Mouse (Mus musculus) CH12.LX (cell line): ENCODE results near the gene Il12rb1. TPM values are rescaled to one million over a fixed set of nuclear protein-coding genes. Genes with fewer than 3 reads are reported as not detected.

ENCODE experiments used
- DNase-seq: peaks from one replicate; pipeline ENCODE4 v3.0.0-alpha.2; 2013; ENCODE audit errors: extremely low read depth
- H3K27ac ChIP-seq: 2 replicates; pipeline ENCODE4 v1.5.1; 2012; ENCODE audit warnings: low read depth, mild to moderate bottlenecking, control low read depth, moderate library complexity; ENCODE audit not compliant: insufficient read depth
- H3K27me3 ChIP-seq: replicated peaks from 2 replicates; pipeline ENCODE3; 2012; ENCODE audit warnings: inconsistent platforms
- H3K36me3 ChIP-seq, 2 experiments: replicated peaks in 1 of 2; 2 replicates each; pipeline versions ENCODE3 to v1.6.1; 2012; ENCODE audit warnings: inconsistent platforms in 1 of 2, low read length in 1 of 2, mild to moderate bottlenecking in 1 of 2, mixed read lengths in 1 of 2, moderate library complexity in 1 of 2; ENCODE audit not compliant: control insufficient read depth in 1 of 2, insufficient read depth in 1 of 2
- H3K4me1 ChIP-seq, 2 experiments: 2 replicates each; pipeline ENCODE4 v1.6.1; 2012; ENCODE audit warnings: inconsistent platforms in 1 of 2, moderate library complexity in 1 of 2; ENCODE audit not compliant: insufficient read depth in 2 of 2, control insufficient read depth in 1 of 2
- H3K4me2 ChIP-seq: 2 replicates; pipeline ENCODE4 v1.6.1; 2012; ENCODE audit warnings: low read depth, mild to moderate bottlenecking, control low read depth; ENCODE audit not compliant: poor library complexity, insufficient read depth, severe bottlenecking
- H3K4me3 ChIP-seq, 3 experiments: fragments of 150-350 bp in 1 of 3; sonication (generic) in 1 of 3; replicated peaks in 1 of 3; 2 replicates each; pipeline versions ENCODE3 to v1.5.1; 2011 to 2012; ENCODE audit warnings: low read depth in 2 of 3, low read length in 2 of 3, mild to moderate bottlenecking in 2 of 3, moderate library complexity in 2 of 3, control low read depth in 1 of 3, improper control_type of control experiment in 1 of 3, inconsistent platforms in 1 of 3, mixed read lengths in 1 of 3; ENCODE audit not compliant: poor library complexity in 1 of 3
- H3K79me2 ChIP-seq: replicated peaks from 2 replicates; pipeline ENCODE4 v1.6.1; 2012; ENCODE audit warnings: mild to moderate bottlenecking, moderate library complexity; ENCODE audit not compliant: control insufficient read depth, poor library complexity, insufficient read depth, severe bottlenecking; ENCODE audit errors: extremely low read depth
- H3K9ac ChIP-seq: 2 replicates; pipeline ENCODE4 v1.6.1; 2012; ENCODE audit warnings: low read depth, mild to moderate bottlenecking, control low read depth, moderate library complexity; ENCODE audit not compliant: insufficient read depth
- H3K9me3 ChIP-seq: replicated peaks from 2 replicates; pipeline ENCODE3; 2012; ENCODE audit warnings: low read length, inconsistent platforms, mixed read lengths
- BHLHE40 ChIP-seq: IDR thresholded peaks from 2 replicates; pipeline ENCODE4 v1.6.1; 2011; ENCODE audit warnings: mild to moderate bottlenecking, low read depth, low read length, improper control_type of control experiment
- CHD1 ChIP-seq: IDR thresholded peaks from 2 replicates; pipeline ENCODE4 v1.6.1; 2012; ENCODE audit warnings: low read depth, low read length, improper control_type of control experiment, inconsistent platforms
- CHD2 ChIP-seq: IDR thresholded peaks from 2 replicates; pipeline ENCODE4 v1.6.1; 2011; ENCODE audit warnings: low read length, improper control_type of control experiment
- CTCF ChIP-seq, 2 experiments: IDR thresholded peaks in 1 of 2; conservative IDR thresholded peaks in 1 of 2; 2 replicates each; pipeline ENCODE4 v1.5.1; 2011 to 2012; ENCODE audit warnings: low read depth in 2 of 2, low read length in 2 of 2, improper control_type of control experiment in 1 of 2, inconsistent platforms in 1 of 2, mild to moderate bottlenecking in 1 of 2, moderate library complexity in 1 of 2
- E2F4 ChIP-seq: IDR thresholded peaks from 2 replicates; pipeline ENCODE4 v1.6.1; 2011; ENCODE audit warnings: low read depth, low read length, improper control_type of control experiment; ENCODE audit not compliant: insufficient replicate concordance
- ELF1 ChIP-seq: IDR thresholded peaks from 2 replicates; pipeline ENCODE4 v1.6.1; 2014; ENCODE audit warnings: low read depth, mild to moderate bottlenecking, inconsistent platforms, low read length, improper control_type of control experiment
- EP300 ChIP-seq: IDR thresholded peaks from 2 replicates; pipeline ENCODE4 v1.6.1; 2011; ENCODE audit warnings: low read length, improper control_type of control experiment
- ETS1 ChIP-seq: conservative IDR thresholded peaks from 2 replicates; pipeline ENCODE4 v1.6.1; 2012; ENCODE audit warnings: low read depth, mild to moderate bottlenecking, inconsistent platforms, low read length, improper control_type of control experiment, moderate library complexity
- GABPA ChIP-seq: IDR thresholded peaks from 2 replicates; pipeline ENCODE4 v1.6.1; 2012; ENCODE audit warnings: low read depth, low read length, improper control_type of control experiment, inconsistent platforms; ENCODE audit not compliant: insufficient replicate concordance
- HCFC1 ChIP-seq: IDR thresholded peaks from 2 replicates; pipeline ENCODE4 v1.6.1; 2012; ENCODE audit warnings: low read depth, mild to moderate bottlenecking, inconsistent platforms, low read length, improper control_type of control experiment
- IRF4 ChIP-seq: IDR thresholded peaks from 2 replicates; pipeline ENCODE4 v1.6.1; 2014; ENCODE audit warnings: low read depth, mild to moderate bottlenecking, inconsistent platforms, low read length, improper control_type of control experiment
- JUN ChIP-seq: IDR thresholded peaks from 2 replicates; pipeline ENCODE4 v1.6.1; 2011; ENCODE audit warnings: low read depth, mild to moderate bottlenecking, low read length, improper control_type of control experiment, moderate library complexity; ENCODE audit not compliant: insufficient read depth
- JUND ChIP-seq: conservative IDR thresholded peaks from 2 replicates; pipeline ENCODE4 v1.6.1; 2011; ENCODE audit warnings: low read depth, low read length, improper control_type of control experiment
- KAT2A ChIP-seq: IDR thresholded peaks from 2 replicates; pipeline ENCODE4 v1.6.1; 2012; ENCODE audit warnings: low read length, improper control_type of control experiment, inconsistent platforms; ENCODE audit not compliant: insufficient replicate concordance
- MAFK ChIP-seq: IDR thresholded peaks from 2 replicates; pipeline ENCODE4 v1.6.1; 2011; ENCODE audit warnings: low read length, improper control_type of control experiment; ENCODE audit not compliant: insufficient replicate concordance
- MAX ChIP-seq: IDR thresholded peaks from 2 replicates; pipeline ENCODE4 v1.6.1; 2011; ENCODE audit warnings: low read length, improper control_type of control experiment
- MAZ ChIP-seq: IDR thresholded peaks from 2 replicates; pipeline ENCODE4 v1.6.1; 2012; ENCODE audit warnings: low read depth, mild to moderate bottlenecking, inconsistent platforms, low read length, improper control_type of control experiment, moderate library complexity
- MEF2A ChIP-seq: IDR thresholded peaks from 2 replicates; pipeline ENCODE4 v1.6.1; 2014; ENCODE audit warnings: low read depth, mild to moderate bottlenecking, inconsistent platforms, low read length, improper control_type of control experiment, borderline replicate concordance
- MXI1 ChIP-seq: IDR thresholded peaks from 2 replicates; pipeline ENCODE4 v1.6.1; 2011; ENCODE audit warnings: mild to moderate bottlenecking, low read depth, low read length, improper control_type of control experiment
- MYC ChIP-seq: IDR thresholded peaks from 2 replicates; pipeline ENCODE4 v1.6.1; 2011; ENCODE audit warnings: low read depth, mild to moderate bottlenecking, improper control_type of control experiment, low read length
- NELFE ChIP-seq: IDR thresholded peaks from 2 replicates; pipeline ENCODE4 v1.6.1; 2011; ENCODE audit warnings: low read depth, low read length, improper control_type of control experiment
- NRF1 ChIP-seq: IDR thresholded peaks from 2 replicates; pipeline ENCODE4 v1.6.1; 2014; ENCODE audit warnings: low read depth, mild to moderate bottlenecking, inconsistent platforms, low read length, improper control_type of control experiment, moderate library complexity
- PAX5 ChIP-seq: IDR thresholded peaks from 2 replicates; pipeline ENCODE4 v1.6.1; 2012; ENCODE audit warnings: low read length, inconsistent platforms, mixed read lengths
- POLR2A ChIP-seq: IDR thresholded peaks from 2 replicates; pipeline ENCODE4 v1.6.1; 2011; ENCODE audit warnings: low read depth, mild to moderate bottlenecking, improper control_type of control experiment, low read length
- POLR2AphosphoS2 ChIP-seq: IDR thresholded peaks from 2 replicates; pipeline ENCODE4 v1.6.1; 2011; ENCODE audit warnings: low read depth, low read length, improper control_type of control experiment
- RAD21 ChIP-seq: IDR thresholded peaks from 2 replicates; pipeline ENCODE4 v1.6.1; 2011; ENCODE audit warnings: low read depth, mild to moderate bottlenecking, low read length, improper control_type of control experiment, moderate library complexity
- RCOR1 ChIP-seq: conservative IDR thresholded peaks from 2 replicates; pipeline ENCODE4 v1.6.1; 2012; ENCODE audit warnings: low read depth, mild to moderate bottlenecking, inconsistent platforms, low read length, improper control_type of control experiment
- SIN3A ChIP-seq: IDR thresholded peaks from 2 replicates; pipeline ENCODE4 v1.6.1; 2012; ENCODE audit warnings: low read length, improper control_type of control experiment, inconsistent platforms
- SMC3 ChIP-seq: IDR thresholded peaks from 2 replicates; pipeline ENCODE4 v1.6.1; 2011; ENCODE audit warnings: low read depth, low read length, improper control_type of control experiment
- TBP ChIP-seq: conservative IDR thresholded peaks from 2 replicates; pipeline ENCODE4 v1.6.1; 2011; ENCODE audit warnings: low read depth, low read length, improper control_type of control experiment
- TCF12 ChIP-seq: IDR thresholded peaks from 2 replicates; pipeline ENCODE4 v1.6.1; 2014; ENCODE audit warnings: low read depth, mild to moderate bottlenecking, inconsistent platforms, low read length, improper control_type of control experiment
- UBTF ChIP-seq: IDR thresholded peaks from 2 replicates; pipeline ENCODE4 v1.6.1; 2012; ENCODE audit warnings: low read depth, mild to moderate bottlenecking, inconsistent platforms, low read length, improper control_type of control experiment, moderate library complexity
- USF1 ChIP-seq: IDR thresholded peaks from 2 replicates; pipeline ENCODE4 v1.6.1; 2014; ENCODE audit warnings: low read depth, mild to moderate bottlenecking, inconsistent platforms, low read length, improper control_type of control experiment
- USF2 ChIP-seq: conservative IDR thresholded peaks from 2 replicates; pipeline ENCODE4 v1.6.1; 2011; ENCODE audit warnings: low read depth, low read length, improper control_type of control experiment
- ZC3H11A ChIP-seq: IDR thresholded peaks from 2 replicates; pipeline ENCODE4 v1.6.1; 2012; ENCODE audit warnings: low read depth, mild to moderate bottlenecking, inconsistent platforms, low read length, improper control_type of control experiment
- ZKSCAN1 ChIP-seq: IDR thresholded peaks from 2 replicates; pipeline ENCODE4 v1.6.1; 2012; ENCODE audit warnings: low read depth, inconsistent platforms, low read length, improper control_type of control experiment, borderline replicate concordance
- ZMIZ1 ChIP-seq: IDR thresholded peaks from 2 replicates; pipeline ENCODE4 v1.6.1; 2012; ENCODE audit warnings: low read depth, mild to moderate bottlenecking, inconsistent platforms, low read length, improper control_type of control experiment
- ZNF384 ChIP-seq: IDR thresholded peaks from 2 replicates; pipeline ENCODE4 v1.6.1; 2012; ENCODE audit warnings: low read depth, low read length, improper control_type of control experiment, inconsistent platforms
- dilution Hi-C: fragments of 300-500 bp; cut with MboI; formaldehyde crosslinking; loops from 2 replicates; pipeline ENCODE4 v1.14.3; 2020; ENCODE audit warnings: low sequenced_read_pairs; ENCODE audit not compliant: extremely low pct_unique_long_range_greater_than_20kb, extremely low pct_ligation_motif_present
- in situ Hi-C: fragments of 300-500 bp; cut with MboI; formaldehyde crosslinking; loops from 3 replicates; pipeline ENCODE4 v1.14.3; 2019; ENCODE audit warnings: low sequenced_read_pairs, low pct_ligation_motif_present, low pct_unique_long_range_greater_than_20kb, mixed read lengths
- polyA plus RNA-seq: library from polyadenylated mRNA; unstranded; fragments of >175 nt; gene quantifications from 2 replicates; pipeline ENCODE4 v1.2.1, GENCODE M21; 2012; ENCODE audit warnings: low read depth; ENCODE audit not compliant: insufficient read length
- total RNA-seq, 2 experiments: library from RNA; depleted of rRNA; stranded (reverse); fragments of 300-350 nt in 1 of 2; fragments of >200 nt in 1 of 2; gene quantifications; 2 replicates each; pipeline ENCODE4 v1.2.3; 2012 to 2014

Gene Il12rb1
- total and polyA plus RNA-seq, 3 experiments: 4.5 to 23.2 (median 12.5) TPM

DNA sequence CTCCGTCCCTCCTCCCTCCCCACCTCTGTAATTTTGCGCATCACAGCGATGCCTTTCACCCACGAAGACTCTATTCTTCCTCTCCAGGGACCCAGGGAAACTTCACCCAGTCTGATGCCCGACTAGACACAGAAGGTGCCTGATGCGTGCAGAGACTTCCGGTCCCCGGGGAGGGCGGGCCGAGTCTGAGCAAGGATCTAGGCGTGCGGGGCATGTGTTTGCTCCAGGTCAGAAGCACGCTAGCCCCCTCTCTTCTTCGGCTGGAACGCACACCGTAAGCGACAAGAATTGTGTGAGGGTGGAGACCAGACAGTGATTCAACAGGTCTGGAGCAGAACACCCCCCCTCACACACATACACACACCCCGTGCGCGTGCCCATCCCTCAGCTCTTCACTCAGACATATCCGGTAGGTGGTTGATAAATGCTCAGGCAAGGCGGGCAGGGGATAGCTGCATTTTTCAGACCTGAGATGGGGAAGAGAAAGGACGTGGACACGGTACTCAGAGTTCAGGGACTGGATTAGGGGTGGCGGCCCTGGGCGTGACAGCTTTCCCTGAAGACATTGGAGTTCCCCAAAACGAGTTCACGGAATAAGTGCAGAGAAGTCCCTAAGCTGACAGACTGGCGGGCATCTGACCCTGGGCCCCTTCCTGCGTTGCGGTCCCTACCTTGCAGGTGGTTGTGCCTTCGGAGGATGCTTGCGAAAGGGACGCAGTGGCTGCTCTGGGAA, 42.2 kb upstream of the Il12rb1 start:
- peaks cover 29 to 72% of the 10 kb centered on the region in 2 experiments for H3K4me1 ChIP-seq
- H3K36me3 ChIP-seq: peaks cover 31 to 60% of the 10 kb centered on the region in 2 experiments
- dilution Hi-C loops: no loop called here
- TF ChIP-seq RAD21: no peak
- no peak for TF ChIP-seq EP300
- TF ChIP-seq RCOR1: no peak
- peak; percentile 94 for TF ChIP-seq MXI1
- TF ChIP-seq IRF4: no peak
- TF ChIP-seq TCF12: no peak
- TF ChIP-seq ZMIZ1: no peak
- no peak for TF ChIP-seq GABPA
- no peak for TF ChIP-seq POLR2A
- no peak for TF ChIP-seq TBP
- TF ChIP-seq CHD1: 0 out of 2 replicates have a peak, but pooled peaks have one; percentile 35
- no peak; the same call in 1 of the 2 replicates for TF ChIP-seq MAX
- no peak for TF ChIP-seq E2F4
- TF ChIP-seq USF2: no peak
- TF ChIP-seq JUND: no peak
- peak; percentile 44 for TF ChIP-seq NRF1
- TF ChIP-seq PAX5: no peak
- TF ChIP-seq MAFK: no peak
- TF ChIP-seq HCFC1: no peak
- no peak for TF ChIP-seq NELFE
- TF ChIP-seq ZC3H11A: no peak
- TF ChIP-seq MYC: peak; percentile 69; the same call in 1 of the 2 replicates
- 0 out of 2 replicates have a peak, but pooled peaks have one; percentile 14 for TF ChIP-seq MAZ
- TF ChIP-seq CHD2: no peak
- no peak for TF ChIP-seq ZKSCAN1
- TF ChIP-seq USF1: no peak
- TF ChIP-seq KAT2A: no peak
- peak; percentile 69 for TF ChIP-seq ELF1
- no peak for TF ChIP-seq CTCF (conservative IDR thresholded peaks at IDR 0.05 in 1 of 2, IDR thresholded peaks at IDR 0.05 in 1 of 2; ENCODE audit: low read depth in 2 of 2, low read length in 2 of 2)
- peak; percentile 94 for TF ChIP-seq BHLHE40
- peak; percentile 77; the same call in 1 of the 2 replicates for TF ChIP-seq SIN3A
- no peak for TF ChIP-seq ZNF384
- TF ChIP-seq ETS1: peak; percentile 34; the same call in 1 of the 2 replicates
- no peak for TF ChIP-seq JUN
- no peak for TF ChIP-seq MEF2A
- TF ChIP-seq SMC3: no peak
- no peak for TF ChIP-seq POLR2AphosphoS2
- TF ChIP-seq UBTF: no peak
- H3K79me2 ChIP-seq: no peaks in the 10 kb centered on the region
- H3K27me3 ChIP-seq: no peaks in the 10 kb centered on the region
- peak overlapping the region; percentile 75 for H3K27ac ChIP-seq
- no peaks in the 10 kb centered on the region for H3K9me3 ChIP-seq
- in situ Hi-C loops: loop anchor here (5.0 kb wide), 1 partner anchor 36 kb away; no protein-coding TSS in a partner anchor
- peak overlapping the region; percentile 69 for H3K4me2 ChIP-seq
- DNase-seq: peak; percentile 80
- peak overlapping the region; percentile 41 for H3K9ac ChIP-seq
- H3K4me3 ChIP-seq: peak overlapping the region; percentile 62 to 69 (median 65)
